Mouse (Mus musculus) embryo, embryonic 10.5 days (tissue): ENCODE measurements at regions not wholly inside any gene's neighbourhood (a gene's known extent, or its start where the extent isn't known, plus 50 kb on each side); places are given as distances from the start of the nearest gene placed in this dataset.

Experiments
- DNase-seq: peaks from one replicate; pipeline ENCODE4 v3.0.0-alpha.2; 2015; ENCODE audit warnings: low spot score

GRCm38 (mm10) chr2:173418951-173419350 lies 103.4 kb upstream of the 1700021F07Rik start:
- no peak for DNase-seq

DNA sequence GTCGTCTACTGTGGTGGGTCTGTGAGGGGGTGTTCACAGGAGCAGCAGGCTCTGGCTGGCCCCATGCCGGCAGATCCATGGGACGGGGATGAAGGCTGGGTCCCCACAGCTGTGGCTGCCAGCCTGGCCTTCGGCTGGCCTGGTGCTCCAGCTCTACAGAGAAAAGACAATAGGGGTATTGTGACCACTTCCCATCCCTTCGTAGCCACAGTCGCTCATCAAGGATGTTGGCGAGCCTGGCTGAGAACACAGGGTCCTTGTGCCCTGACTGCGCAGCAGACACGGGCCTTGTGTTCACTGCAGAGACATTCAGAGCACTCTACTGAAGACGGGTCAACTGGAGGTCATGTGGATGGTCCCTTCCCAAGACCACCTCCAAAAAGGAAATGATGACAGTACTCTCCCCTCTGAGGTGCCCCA lies 102.4 kb upstream of the 1700021F07Rik start:
- peak; percentile 24 for DNase-seq

DNA sequence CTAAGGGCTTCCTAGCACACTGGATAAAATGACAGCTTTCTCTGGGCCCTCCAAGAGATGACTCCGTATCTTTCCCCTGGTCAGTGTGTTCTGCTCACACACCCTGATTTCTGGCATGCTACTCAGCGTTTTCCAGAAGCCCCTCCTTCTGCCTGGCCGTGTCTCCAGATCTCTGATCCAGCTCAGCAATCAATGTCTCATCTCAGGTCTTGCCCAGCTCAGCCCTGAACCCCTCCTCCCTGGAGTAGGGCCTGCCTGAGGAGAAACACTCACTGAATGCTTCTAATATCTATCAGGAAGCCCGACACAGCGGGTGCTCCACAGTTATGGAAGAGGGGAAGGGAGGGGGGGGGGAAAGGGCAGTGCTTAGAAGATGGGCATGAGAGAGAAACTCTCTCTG lies 101.9 kb upstream of the 1700021F07Rik start:
- no peak for DNase-seq

GRCm38 (mm10) chr2:173424875-173425274 lies 97.5 kb upstream of the 1700021F07Rik start:
- DNase-seq = no peak

DNA sequence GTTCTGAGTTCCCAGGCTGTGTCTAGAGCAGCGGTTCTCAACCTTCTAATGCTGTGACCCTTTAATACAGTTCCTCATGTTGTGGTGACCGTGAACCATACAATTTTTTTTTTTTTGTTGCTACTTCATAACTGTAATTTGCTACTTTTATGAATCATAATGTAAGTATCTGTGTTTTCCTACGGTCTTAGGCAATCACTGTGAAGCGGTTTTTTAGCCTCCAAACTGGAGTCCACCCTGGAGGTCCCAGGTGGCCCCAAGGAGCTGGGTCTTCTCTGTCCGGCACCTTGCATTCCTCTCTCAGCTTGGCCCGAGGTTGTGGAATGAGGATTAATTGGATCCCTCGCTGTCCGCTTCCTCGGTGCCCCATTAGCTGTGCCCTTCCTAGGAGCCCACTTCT lies 96.6 kb upstream of the 1700021F07Rik start:
- DNase-seq = no peak

DNA sequence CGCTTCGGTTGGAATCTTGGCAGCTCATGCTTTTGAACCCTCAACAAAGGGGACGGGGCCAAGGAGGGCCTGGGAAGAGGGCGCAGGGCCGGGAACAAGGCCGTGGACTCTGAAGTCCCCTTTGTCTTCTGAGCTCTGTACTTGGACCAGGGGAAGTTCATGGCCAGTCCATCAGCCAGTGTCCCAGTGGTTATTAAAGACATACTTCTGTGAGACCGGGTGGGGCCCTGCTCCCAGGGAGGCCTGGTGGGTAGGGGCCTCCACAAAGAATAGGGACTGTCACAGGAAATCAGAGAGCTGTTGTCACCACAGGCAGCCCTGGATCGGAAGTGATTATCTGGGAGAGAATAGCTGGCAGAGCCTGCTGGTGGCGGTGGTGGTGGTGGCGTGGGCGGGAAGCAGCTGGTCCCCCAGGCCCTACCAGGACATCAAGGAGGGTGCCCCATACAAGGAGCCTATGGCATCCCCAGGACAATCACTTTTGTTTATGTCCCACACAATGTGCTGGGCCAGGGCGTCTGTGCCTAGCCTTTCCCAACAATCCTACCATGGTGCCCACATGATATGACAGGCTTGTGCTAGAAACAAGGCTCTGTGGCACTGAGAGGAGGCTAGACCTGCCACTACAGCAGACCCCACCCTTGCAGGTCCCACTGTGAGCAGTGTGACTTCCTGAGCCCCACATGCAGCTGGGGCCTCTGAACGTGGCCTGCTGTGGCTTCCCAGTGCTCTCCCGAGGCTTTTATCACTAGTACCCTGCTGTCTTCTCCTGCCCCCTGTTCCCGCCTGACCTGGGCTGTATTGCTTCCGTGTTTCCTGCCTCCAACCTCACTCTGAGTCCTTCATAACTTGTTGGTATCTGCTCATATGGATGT lies 96.0 kb upstream of the 1700021F07Rik start:
- no peak for DNase-seq

DNA sequence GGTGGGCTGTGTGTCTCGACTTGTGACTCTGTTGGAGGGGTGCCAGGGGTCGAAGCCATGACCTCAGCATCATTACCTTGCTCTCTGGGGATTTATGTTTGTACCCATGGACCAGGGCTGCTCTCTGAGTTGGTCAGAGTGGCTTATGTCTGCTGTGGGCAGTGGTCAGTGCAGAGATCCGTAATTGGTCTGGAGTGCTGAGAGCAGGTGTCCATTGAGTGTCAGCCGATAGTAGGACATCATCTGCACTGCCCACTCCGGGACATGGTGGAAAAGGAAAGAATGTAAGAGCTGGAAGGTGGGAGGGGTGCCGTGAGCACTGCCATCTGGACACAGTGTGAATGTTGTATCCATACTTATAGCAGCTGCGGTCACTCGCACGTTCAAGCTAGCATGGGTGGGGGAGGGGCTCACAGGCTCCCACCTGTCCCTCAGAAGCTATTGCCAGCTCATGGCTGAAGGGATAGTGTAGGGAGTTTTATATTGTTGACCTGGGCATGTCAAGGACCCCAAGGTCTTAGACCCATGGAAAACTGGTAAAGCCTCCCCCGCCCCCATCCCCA lies 94.4 kb upstream of the 1700021F07Rik start:
- no peak for DNase-seq

DNA sequence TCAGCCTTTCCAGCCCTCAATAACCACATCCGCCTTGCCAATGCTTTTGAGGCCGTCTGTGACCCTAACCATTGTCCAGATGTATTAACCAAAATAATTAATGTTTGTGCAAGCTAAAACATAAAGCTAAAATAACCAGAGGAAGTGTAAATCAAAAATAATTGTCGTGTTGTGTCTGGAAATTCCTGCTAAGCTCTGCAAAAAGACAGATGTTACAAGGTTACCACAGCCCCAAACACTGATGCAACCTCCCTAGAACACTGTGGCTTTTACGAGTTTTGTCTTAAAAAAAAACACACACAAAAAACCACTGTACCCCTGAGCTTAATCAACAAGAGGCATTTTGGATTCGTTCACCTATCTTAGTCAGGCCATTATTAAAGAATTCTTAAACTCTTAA lies 90.5 kb upstream of the 1700021F07Rik start:
- no peak for DNase-seq

DNA sequence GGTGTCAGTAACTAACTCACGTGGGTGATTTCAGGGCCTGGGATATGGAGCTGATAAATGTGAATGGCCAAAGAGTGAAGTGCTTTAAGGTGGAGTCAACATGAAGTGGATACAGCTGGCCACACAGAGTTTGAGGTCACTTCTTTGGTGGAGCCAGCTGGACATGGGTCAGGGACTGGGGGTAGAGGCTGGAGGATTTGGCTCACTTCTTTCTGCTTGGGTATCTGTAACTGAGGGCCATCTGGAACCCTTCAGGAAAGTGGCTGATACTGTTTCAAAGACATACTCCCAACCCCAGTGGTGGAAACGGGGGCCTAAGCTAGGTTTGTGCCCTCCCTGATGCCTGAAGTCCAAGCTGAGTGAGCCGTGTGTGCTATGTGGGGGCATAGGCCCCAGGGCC lies 90.1 kb upstream of the 1700021F07Rik start:
- no peak for DNase-seq

DNA sequence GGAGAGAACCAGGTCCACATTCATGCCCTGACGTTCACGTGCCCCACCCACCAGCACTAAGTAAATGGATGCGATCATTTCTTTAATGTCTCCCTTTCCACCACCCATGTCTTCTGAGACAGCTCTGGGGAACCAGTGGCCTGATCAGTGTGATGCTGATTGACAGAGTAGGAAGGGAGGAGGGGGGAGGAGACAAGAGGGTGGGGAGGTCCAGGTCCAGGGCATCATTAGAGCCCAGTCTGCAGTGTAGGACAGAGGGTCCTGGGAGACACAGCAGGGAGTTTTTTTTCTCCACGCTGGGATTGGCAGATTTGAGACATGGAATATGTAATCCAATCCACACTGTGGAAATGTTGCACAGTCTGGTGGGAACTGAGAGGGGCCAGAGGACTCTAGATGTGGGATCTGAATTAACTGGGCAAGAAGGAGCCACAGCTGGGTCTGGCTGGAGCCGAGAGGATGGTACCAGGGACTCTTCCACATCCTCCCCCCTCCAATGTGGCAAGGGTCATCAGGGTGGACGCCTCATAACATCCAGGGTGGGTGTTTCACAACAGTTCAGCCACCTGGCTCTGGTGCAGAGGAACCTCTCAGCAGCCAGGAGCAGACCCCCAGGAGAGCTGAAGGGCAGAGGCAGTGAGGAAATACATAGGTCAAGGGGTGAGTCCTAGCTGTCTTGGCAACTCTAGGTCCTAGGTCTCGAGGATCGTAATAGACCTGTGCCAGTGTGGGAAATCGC lies 89.3 kb upstream of the 1700021F07Rik start:
- DNase-seq = no peak

DNA sequence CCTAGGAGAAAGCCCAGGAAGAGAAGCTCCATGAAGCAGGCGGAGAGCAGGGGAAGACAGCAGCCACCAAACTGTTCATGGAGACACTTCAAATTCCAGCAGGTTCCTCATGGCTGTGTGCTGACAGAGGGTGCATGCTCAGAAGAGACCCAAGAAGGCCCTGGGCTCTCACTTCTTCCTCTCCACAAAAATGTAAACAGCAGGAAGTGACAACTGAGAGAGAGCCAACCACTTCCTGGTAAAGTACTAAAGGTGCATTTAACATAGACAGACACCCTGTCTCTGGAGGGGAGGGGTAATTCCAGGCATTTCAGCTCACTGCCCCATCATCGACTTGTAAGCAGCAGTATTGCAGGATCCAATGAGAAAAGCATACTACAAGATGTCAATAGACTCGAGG lies 85.8 kb upstream of the 1700021F07Rik start:
- DNase-seq = no peak

DNA sequence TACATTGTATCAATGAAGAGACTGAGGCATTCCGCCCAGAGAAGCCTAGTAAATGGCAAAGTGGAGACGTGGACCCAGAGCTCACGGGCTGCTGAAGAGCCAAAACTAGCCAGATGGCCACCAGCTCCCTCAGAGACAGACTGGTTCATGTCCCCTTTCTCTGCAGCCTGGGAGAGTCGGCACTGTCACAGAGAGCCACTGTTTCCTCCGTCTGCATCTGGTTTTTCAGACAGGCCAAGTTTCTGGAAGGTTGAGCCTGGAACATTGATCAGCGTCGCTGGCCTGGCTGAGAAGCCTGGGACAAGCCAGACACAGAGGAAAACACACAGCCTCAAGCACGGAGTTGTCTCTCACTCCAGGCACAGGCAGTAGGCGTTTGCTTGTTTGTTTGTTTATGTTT lies 83.4 kb upstream of the 1700021F07Rik start:
- no peak for DNase-seq

GRCm38 (mm10) chr2:173442056-173442455 lies 80.3 kb upstream of the 1700021F07Rik start:
- DNase-seq = no peak

- DNase-seq = no peak
These were observed 79.1 kb upstream of the 1700021F07Rik start for GRCm38 (mm10) chr2:173443262-173443661.

DNA sequence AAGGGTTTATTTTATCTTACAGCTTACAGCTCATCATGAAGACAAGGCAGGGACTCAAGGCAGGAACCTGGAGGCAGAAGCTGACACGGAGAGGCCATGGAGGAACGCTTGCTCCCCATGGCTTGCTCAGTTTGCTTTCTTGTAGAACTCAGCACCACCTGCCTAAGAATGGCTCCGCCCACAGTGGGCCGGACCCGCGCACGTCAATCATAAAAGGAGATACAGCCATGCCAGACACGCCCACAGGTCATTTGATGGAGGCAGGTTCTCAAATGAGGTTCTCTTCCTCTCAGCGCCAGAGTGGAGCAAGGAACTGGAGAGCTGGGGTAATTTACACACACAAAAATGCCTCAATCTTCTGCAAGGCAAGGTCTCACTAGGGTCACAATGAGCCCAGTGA lies 78.0 kb upstream of the 1700021F07Rik start:
- no peak for DNase-seq

DNA sequence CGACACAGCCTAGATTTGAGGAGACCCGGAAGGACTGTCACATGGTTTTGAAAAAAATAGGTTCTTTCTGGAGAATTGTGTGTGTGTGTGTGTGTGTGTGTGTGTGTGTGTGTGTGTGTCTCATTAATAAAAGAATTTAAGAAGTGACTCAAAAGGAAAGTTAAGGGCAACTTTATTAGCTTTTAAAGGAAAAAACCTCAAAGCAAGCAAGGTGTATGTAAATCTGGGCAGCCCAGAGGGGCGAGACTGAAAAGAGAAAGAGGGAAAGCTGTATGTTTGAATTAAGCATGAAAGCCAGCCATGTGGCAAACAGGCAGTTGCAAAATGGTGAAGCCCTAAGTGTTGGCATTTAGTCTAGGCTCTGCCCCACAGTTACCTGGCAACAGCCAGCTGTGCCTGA lies 77.3 kb upstream of the 1700021F07Rik start:
- DNase-seq = no peak

DNA sequence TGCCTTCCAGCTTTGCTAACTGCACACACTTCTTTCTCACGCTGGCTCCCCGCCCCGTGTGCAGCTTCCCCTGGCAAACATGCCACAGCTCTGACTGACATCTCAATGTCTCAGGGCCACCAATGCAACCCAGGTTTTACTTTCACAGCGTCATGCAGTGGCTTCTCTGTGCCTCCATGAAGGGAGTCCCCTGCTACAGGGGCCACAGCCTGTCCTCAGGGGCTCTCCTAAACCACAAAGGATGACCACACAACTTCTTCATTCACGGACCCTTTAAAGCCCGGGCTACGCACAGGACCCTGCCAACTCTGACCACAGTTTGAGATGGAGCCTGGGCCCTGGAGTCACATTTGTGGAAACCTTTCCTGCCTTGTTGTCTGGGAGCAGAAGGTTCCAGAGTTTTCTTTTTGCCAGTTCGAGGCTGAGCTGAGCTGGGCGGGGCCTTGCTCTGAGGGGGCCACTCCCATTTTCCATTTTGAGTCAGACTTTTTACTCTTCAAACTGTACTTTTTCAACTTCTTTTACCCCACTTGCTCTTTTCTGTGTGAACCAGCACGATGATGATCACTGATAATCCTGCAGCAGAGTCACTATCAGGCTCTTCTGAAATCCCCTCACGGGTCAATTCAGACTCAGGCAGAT lies 73.7 kb upstream of the 1700021F07Rik start:
- no peak for DNase-seq

GRCm38 (mm10) chr2:173449198-173449597 lies 73.2 kb upstream of the 1700021F07Rik start:
- DNase-seq = no peak

- no peak for DNase-seq
These were observed 70.3 kb upstream of the 1700021F07Rik start for GRCm38 (mm10) chr2:173451993-173452481.

- DNase-seq = no peak
These were observed 69.6 kb upstream of the 1700021F07Rik start for GRCm38 (mm10) chr2:173452800-173453199.

DNA sequence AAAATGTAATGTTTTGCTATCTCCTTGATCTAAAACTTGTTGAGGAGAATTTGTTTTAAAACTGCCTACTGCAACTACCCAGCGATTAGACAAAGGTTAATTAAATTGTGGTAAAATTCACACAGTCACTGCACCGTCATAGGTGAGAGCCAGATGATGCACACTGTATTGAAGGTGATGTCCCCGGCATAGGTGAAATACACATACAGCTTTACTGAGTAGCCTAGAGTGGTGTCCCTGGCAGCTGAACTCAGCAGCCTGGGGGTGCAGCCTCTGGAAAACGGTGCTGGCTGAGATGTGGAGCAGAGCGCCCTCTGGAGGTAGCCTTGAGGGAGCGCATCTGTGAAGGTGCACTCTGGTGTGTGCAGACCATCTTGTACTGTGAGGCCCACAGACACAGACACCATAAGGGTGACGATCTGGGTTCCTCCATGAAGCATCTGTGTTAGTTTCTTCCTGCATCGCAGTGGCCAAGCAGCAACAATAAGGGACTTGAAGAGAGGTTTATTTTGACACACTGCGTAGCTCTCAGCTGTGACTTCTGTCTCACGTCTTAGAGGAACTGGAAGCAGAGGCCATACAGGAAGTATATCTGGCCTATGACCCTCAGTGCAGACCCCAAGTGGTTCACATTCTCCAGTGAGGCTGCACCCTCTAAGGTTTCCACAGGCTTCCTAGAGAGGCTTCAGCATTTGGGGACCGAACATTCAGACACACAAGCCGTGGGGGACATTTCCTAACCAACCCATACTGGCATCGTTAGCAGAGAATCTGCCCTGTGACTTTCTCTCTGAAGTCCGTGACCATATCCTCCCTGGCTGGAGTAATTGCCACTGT lies 68.6 kb upstream of the 1700021F07Rik start:
- peak; percentile 68 for DNase-seq
